Mouse (Mus musculus) embryonic fibroblast, embryonic 13.5 days (primary cell): Measurements from ENCODE around the gene Fabp1.

Source experiments
- CTCF ChIP-seq: IDR thresholded peaks from 2 replicates; pipeline ENCODE4 v1.5.1; 2011; ENCODE audit warnings: mild to moderate bottlenecking, control low read depth, low read length, moderate library complexity, borderline replicate concordance; ENCODE audit not compliant: insufficient read depth
- POLR2A ChIP-seq: IDR thresholded peaks from 2 replicates; pipeline ENCODE4 v1.6.1; 2011; ENCODE audit warnings: low read depth, mild to moderate bottlenecking, control low read depth, low read length, moderate library complexity

DNA sequence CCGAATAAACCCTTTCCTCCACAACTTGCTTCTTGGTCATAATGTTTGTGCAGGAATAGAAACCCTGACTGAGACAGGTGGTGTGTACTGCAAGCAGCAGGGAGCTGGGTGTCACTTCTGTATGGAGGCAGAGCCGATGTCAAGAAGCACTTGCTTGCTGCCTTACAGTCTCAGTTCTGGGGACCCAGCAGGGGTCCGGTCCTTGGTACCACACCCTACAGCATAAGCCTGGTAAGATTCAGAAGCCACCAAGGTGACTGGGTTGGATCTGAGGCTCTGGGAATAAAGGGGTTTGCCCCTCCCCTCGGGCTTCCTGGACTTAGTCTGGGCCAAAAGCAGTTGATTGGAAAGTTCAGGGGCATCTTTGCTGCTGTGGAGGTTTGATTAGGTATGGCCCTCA is 46.1 kb upstream of the Fabp1 start:
- TF ChIP-seq POLR2A (no peak), CTCF (no peak)
